Mouse (Mus musculus) brain, embryonic 14.5 days (tissue): ENCODE measurements around the gene Rhbdl1.
A peak's percentile ranks its signal among the peaks of the same experiment; 100 is the strongest.

Experiments
- CTCF ChIP-seq: fragments of 200-500 bp; IDR thresholded peaks from 2 replicates; pipeline ENCODE4 v1.5.1; 2012; ENCODE audit warnings: inconsistent platforms, mild to moderate bottlenecking, moderate library complexity, borderline replicate concordance; ENCODE audit not compliant: insufficient read depth, insufficient read length; ENCODE audit errors: extremely low read depth
- POLR2A ChIP-seq: fragments of 200-500 bp; IDR thresholded peaks from 2 replicates; pipeline ENCODE4 v1.6.1; 2012; ENCODE audit warnings: mild to moderate bottlenecking, inconsistent platforms, borderline replicate concordance; ENCODE audit not compliant: poor library complexity, insufficient read depth, insufficient read length, severe bottlenecking; ENCODE audit errors: extremely low read depth

DNA sequence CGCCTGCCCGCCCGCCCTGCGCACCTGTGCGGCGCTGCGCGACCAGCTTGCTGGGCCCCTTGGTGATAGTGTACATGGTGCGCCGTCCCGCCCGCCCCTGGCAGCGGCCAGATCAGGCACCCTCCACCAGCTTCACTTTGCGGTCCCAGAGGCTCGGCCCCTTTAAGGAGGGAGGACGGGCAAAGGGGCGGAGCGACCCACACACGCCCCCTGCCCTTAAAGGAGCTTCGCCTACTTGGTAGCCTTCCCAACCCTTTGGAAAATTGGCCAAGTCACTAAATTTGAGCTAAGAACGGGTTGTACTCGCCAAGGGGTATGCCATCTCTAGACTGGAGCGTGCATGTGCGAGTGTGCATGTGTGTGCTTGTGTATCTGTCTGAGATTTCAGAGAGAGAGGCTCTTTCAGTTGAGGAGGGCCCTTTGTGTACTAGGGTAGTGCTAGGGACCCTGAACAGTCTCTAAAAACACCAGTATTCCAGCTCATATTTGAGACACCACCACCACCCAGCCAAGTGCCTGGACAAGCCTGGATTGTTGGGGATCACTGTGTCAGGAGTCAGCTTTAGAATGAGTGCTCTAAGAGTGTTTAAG is 31.6 kb upstream of the Rhbdl1 start, which contains the start of gene Mcrip2:
- 0 out of 2 replicates have a peak, but pooled peaks have one; percentile 18 for TF ChIP-seq POLR2A
- no peak for TF ChIP-seq CTCF
